Mouse (Mus musculus) megakaryocyte-erythroid progenitor cell, adult 5-6 weeks (primary cell): Measurements from ENCODE around the gene Shb. TPM values are rescaled to one million over a fixed set of nuclear protein-coding genes. Genes with fewer than 3 reads are reported as not detected.

Source experiments
- ATAC-seq: replicated peaks from 2 replicates; pipeline ENCODE4 v1.8.0; 2016; ENCODE audit warnings: mild to moderate bottlenecking, inconsistent platforms; ENCODE audit not compliant: severe bottlenecking, poor library complexity, low FRiP score, low TSS enrichment
- total RNA-seq, 2 experiments: library from RNA; stranded (forward) in 1 of 2; stranded (reverse) in 1 of 2; fragments of 200-1000, 215-1000 nt in 1 of 2; fragments of >200 nt in 1 of 2; fragmentation: Nextera tagmentation in 1 of 2; gene quantifications; 2 replicates each; pipeline ENCODE4 v1.2.3; 2014 to 2017

Shb gene
- total RNA-seq, 2 experiments from 2014 or later = 7.8 to 8.9 TPM

DNA sequence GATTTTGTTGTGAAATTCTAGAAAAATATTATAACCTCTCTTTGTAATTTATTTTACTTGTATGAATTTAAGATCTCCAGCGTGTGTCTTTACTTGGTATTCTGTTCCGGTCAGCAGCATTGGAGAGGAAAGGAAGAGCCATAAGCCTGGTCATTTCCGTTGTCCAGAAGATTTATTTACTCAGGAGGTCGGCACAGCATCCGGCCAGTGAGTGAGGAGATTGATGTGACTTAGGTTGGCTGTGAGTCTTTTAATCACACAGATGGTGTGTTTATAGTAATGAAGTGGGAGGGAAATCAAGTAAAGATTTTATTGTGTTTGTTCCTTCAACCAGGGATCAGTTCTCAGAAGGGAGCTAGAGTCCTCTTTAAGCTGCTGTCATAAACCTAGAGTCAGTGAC lies 157.4 kb downstream of the Shb start:
- no peak for ATAC-seq

Other genes starting within 250 kb of the Shb start
- 10.8 and 17.8 TPM in 2 replicates for gene Trmt10b, start 235.3 kb downstream of the Shb start, total RNA-seq (2014; fragmentation: Nextera tagmentation)
- gene Trmt10b, start 235.3 kb downstream of the Shb start, total RNA-seq (2017) = 13.3 and 38.4 TPM in 2 replicates
- 13.6 and 19.7 TPM in 2 replicates for gene Dcaf10, start 190.4 kb downstream of the Shb start, total RNA-seq (2014; fragmentation: Nextera tagmentation)
- 10.9 and 11.9 TPM in 2 replicates for gene Dcaf10, start 190.4 kb downstream of the Shb start, total RNA-seq (2017)
- gene Exosc3, start 189.7 kb downstream of the Shb start, total RNA-seq (2014; fragmentation: Nextera tagmentation) = 65.2 and 87.8 TPM in 2 replicates
- 230 and 240 TPM in 2 replicates for gene Exosc3, start 189.7 kb downstream of the Shb start, total RNA-seq (2017)
- gene Slc25a51, start 123.7 kb downstream of the Shb start, total RNA-seq (2014; fragmentation: Nextera tagmentation) = 75.9 and 89.4 TPM in 2 replicates
- gene Slc25a51, start 123.7 kb downstream of the Shb start, total RNA-seq (2017) = 54.7 and 65.2 TPM in 2 replicates